Mouse (Mus musculus) lung, postnatal 4 days (tissue): ENCODE data around the gene Coq10a.

Source experiments
- DNase-seq, 2 experiments: peaks; one replicate each; pipeline ENCODE4 v3.0.0; 2021

The Coq10a gene

DNA sequence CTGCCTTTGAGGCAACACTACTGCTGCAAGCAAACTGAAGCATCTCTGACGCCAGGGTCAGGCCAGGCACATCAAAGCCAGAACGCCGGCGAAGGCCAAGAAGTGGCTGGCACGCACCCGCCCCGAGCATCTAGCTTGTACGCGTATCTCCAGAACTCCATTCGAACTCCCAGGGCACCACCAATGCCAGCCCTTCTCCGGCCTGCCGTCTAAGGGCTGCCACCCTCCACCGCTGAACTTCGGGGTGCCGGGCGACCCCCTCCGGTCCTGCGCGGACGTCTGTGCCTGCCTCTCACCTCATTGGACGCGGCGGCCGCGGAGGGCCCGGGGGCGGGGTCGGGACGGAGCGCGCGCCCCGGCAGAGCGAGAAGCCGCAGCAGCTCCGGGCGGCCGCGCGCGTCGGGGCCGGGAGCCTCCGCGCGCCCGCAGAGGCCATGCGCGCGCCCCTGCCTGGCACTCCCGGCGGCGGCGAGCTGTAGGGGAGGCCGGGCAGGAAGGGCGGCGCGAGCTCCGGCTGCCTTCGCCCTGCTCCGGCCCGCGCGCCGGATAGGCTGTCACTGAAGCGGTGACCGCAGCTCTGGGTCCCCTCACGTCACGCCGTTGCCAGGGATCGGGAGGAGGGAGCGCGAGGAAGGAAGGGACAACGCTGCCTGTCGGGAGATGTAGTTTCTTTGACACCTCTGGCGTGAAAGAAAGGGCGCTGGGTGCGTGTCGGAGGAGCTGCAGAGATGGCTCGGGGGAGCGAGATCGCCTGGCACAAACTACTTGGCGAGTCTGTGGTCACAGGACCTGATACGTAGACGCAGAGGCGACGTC lies at the start of gene Coq10a:
Gene Coq10a (minus strand): TSS at position 596 of the 816 bp plus-strand sequence.
- peak; percentile 94 to 97 for DNase-seq

DNA sequence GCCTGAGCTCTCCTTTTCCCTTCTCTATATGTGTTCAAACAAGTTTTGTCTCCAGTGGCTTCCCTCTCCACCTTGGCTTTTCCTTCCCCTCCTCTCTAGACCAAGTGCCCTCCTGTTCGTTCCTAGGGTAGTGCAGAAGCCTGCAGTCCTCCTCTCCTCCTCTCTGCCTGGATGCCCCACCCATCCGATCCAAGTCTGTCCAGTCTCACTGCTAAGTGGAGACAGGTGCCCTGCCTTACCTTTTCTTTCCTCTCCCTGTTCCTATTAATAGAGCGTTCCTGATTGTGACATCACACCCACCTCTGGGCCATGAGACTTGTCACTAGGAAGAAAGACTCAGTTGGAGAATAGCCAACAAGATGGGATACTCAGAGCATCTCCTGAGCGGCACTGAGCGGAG lies 46.1 kb upstream of the Coq10a start:
- no peak for DNase-seq

GRCm38 (mm10) chr10:128413076-128413475 lies 44.3 kb upstream of the Coq10a start:
- no peak for DNase-seq

- DNase-seq, result no peak
These were observed 43.8 kb upstream of the Coq10a start for GRCm38 (mm10) chr10:128412558-128412957.

- peak; percentile 61 to 75 for DNase-seq
These were observed 43.2 kb upstream of the Coq10a start for GRCm38 (mm10) chr10:128412055-128412381.

- DNase-seq, result peak; percentile 98
These were observed 42.6 kb upstream of the Coq10a start, which contains the start of the genes Nabp2 and Rnf41 for GRCm38 (mm10) chr10:128411211-128412054. Gene Nabp2, minus strand, starts transcription at chr10:128411492. Gene Rnf41, plus strand, starts transcription at chr10:128411657.

GRCm38 (mm10) chr10:128410560-128410845 lies 41.7 kb upstream of the Coq10a start:
- DNase-seq, result no peak

- DNase-seq, result peak; percentile 97 to 99
These were observed 41.1 kb upstream of the Coq10a start for GRCm38 (mm10) chr10:128409692-128410559.

GRCm38 (mm10) chr10:128408591-128409535 lies 40.1 kb upstream of the Coq10a start:
- no peak for DNase-seq

DNA sequence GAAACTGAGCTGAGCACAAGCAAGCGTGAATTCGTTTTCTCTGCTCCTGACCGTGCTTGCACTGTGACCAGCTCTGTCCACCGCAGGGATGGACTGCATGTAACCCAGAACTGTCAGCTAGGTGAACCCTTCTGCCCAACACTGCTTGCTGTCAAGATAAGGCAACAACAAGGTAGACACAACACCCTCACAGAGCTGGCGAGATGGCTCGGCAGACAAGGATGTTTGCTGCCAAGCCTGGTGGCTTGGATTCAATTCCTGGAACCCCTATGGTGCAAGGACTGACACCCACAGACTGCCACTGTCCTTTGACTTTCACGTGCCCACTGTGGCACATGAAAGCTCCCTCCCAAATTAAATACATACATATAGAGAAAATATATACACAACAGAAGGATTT lies 35.1 kb upstream of the Coq10a start:
- no peak for DNase-seq

GRCm38 (mm10) chr10:128401638-128402037 lies 32.8 kb upstream of the Coq10a start:
- DNase-seq, result no peak

DNA sequence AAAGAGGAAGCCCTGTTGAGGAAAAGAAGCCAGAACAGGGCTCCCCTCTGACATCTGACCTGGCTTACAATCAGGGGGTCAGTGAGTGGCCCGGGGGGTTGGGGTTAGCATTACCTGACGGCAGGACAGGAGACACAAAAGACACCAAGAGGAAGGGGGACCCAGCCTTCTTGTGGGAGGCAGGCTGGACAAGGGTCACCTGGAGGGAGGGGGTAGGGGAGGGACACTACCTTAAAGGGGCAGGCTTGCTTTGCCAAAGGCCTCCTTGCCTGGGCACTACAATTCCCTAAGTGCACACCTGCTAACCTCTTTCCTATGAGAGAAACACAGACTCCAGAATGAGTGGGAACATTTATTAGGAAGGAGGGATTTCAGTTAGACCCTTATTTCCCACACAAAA lies 32.3 kb upstream of the Coq10a start, which contains the start of gene Slc39a5:
Gene Slc39a5 (minus strand): TSS at position 174 of the 400 bp plus-strand sequence.
- DNase-seq, result no peak

DNA sequence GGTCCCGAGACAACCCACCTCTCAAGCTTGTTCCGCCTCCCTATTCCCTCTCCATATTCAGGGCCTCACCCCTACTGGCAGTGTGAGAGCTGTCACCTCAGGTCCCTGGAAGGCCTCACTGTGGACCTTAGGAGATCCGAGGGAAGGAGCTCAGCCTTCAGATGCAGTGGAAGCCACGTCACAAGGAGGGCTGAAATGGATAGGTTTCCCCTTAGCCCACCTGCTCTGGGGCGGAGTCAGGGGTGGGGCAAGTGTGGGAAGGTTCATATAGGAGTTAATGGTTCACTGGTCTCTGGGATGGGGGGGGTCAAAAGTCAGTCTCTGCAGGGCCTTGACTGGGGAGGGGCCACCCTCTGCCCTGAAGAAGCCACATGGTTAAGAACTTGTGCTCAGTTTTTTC lies 31.5 kb upstream of the Coq10a start:
- DNase-seq, result no peak

DNA sequence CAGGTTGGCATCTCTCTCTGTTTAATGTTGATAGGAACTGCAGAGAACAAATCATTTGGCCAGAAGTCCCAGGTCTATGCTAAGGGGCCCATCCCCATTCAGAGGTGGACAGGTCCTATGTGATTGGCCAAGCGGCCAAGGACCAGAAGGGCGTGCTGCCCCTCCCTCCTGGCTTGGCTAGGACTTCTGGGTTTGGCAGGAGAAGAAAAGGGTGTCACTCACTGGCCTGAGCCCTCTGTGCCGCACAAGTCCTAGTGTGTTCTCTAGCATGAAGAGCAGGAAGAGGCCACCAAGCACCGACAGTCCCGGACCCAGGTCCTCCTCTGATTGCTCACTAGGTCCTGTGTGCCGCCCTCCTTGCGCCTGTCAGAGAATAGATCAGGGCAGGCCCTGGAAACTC lies 28.7 kb upstream of the Coq10a start:
- no peak for DNase-seq

GRCm38 (mm10) chr10:128396716-128397264 lies 28.0 kb upstream of the Coq10a start:
- no peak for DNase-seq

DNA sequence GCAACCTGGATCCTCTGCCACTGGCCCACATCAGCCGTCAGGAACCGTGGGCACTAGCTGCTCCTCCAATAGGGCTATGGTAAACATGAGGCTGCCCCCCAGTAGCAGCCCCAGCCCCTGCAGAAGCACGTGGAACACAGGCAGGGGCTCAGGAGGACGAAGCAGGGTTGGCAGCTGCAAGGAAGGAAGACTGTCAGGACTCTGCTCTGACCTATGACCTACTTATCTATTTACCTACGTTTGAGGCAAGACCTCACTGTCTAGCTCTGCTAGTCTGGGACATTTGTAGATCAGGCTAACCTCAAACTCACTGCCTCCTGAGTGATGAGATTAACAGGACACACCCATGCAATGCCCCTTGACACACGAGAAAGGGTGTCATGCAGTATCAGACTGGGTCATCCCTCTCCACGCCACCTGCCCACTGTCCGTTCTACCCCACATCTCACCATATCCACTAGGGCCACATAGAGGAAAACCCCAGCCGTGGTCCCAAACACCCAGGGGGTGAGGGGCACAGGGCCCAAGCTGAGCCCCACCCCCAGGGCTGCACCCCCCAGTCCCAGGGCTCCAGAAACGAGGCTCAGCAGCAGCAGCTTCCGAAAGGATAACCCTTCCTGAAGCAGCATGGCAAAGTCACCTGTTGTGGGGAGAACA lies 27.3 kb upstream of the Coq10a start:
- DNase-seq, result no peak

GRCm38 (mm10) chr10:128391850-128392249 lies 23.1 kb upstream of the Coq10a start:
- DNase-seq, result no peak

GRCm38 (mm10) chr10:128390366-128390765 lies 21.6 kb upstream of the Coq10a start:
- DNase-seq, result no peak

GRCm38 (mm10) chr10:128389570-128389969 lies 20.8 kb upstream of the Coq10a start:
- DNase-seq, result no peak

DNA sequence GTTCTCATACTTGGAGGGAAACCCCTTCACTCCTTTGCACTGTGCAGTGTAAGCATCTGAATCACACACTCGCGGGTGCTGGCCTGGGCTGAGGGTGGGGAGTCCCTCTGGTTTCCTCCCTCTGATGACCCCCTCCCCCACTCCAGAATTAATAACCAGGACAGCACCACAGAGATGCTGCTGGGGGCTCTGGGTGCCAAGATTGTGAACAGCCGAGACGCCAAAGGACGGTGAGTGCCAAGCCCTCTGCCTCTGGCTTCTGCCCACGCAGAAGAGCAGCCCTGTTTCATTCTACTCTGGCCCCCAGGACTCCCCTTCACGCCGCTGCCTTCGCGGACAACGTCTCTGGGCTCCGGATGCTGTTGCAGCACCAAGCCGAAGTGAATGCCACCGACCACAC lies 20.1 kb upstream of the Coq10a start:
- DNase-seq, result no peak

- no peak for DNase-seq
These were observed 17.1 kb upstream of the Coq10a start for GRCm38 (mm10) chr10:128385902-128386301.
